Mouse (Mus musculus) stomach, embryonic 14.5 days (tissue): ENCODE data around the gene Syne3. TPM values are rescaled to one million over a fixed set of nuclear protein-coding genes. Genes with fewer than 3 reads are reported as not detected.

Experiments used
- ATAC-seq: fragments of 200-750 bp; cut with Nextera tagmentation; 2 replicates; pipeline ENCODE4 v1.8.0; 2017; ENCODE audit warnings: low read depth, moderate TSS enrichment; ENCODE audit not compliant: insufficient number of reproducible peaks, insufficient read depth, low FRiP score
- H3K27ac ChIP-seq: fragments of 300-500 bp; sonication (generic); 2 replicates; pipeline ENCODE4 v1.5.1; 2014; ENCODE audit warnings: mild to moderate bottlenecking, low read length, moderate library complexity, mixed read lengths
- H3K27me3 ChIP-seq: fragments of 300-500 bp; sonication (generic); 2 replicates; pipeline ENCODE4 v1.6.1; 2014; ENCODE audit warnings: low read length, control low read depth, mixed read lengths; ENCODE audit not compliant: control insufficient read depth, insufficient read depth
- H3K36me3 ChIP-seq: fragments of 300-500 bp; sonication (generic); 2 replicates; pipeline ENCODE4 v1.6.1; 2014; ENCODE audit warnings: mild to moderate bottlenecking, control low read depth, low read length, moderate library complexity, mixed read lengths; ENCODE audit not compliant: control insufficient read depth, insufficient read depth
- H3K4me1 ChIP-seq: fragments of 300-500 bp; sonication (generic); 2 replicates; pipeline ENCODE4 v1.6.1; 2014; ENCODE audit warnings: low read length, control low read depth, mixed read lengths; ENCODE audit not compliant: control insufficient read depth, insufficient read depth
- H3K4me2 ChIP-seq: fragments of 300-500 bp; sonication (generic); replicated peaks from 2 replicates; pipeline ENCODE4 v1.6.1; 2014; ENCODE audit warnings: low read depth, low read length, control low read depth
- H3K4me3 ChIP-seq: fragments of 300-500 bp; sonication (generic); 2 replicates; pipeline ENCODE4 v1.5.1; 2014; ENCODE audit warnings: low read depth, low read length, control low read depth
- H3K9ac ChIP-seq: fragments of 300-500 bp; sonication (generic); replicated peaks from 2 replicates; pipeline ENCODE4 v1.6.1; 2014; ENCODE audit warnings: low read depth, mild to moderate bottlenecking, control low read depth, low read length, moderate library complexity, mixed read lengths
- H3K9me3 ChIP-seq: fragments of 300-500 bp; sonication (generic); 2 replicates; pipeline ENCODE4 v1.6.1; 2016; ENCODE audit warnings: low read depth, low read length, control low read depth; ENCODE audit not compliant: control insufficient read depth
- WGBS: fragments of 180-500 bp; shearing (Covaris S2); extraction: QIAGEN DNeasy Blood & Tissue Kit; methylation state at CpG from one replicate; pipeline ENCODE4 v1.1.7; 2014; 5-methylcytosine and 5-hydroxymethylcytosine counted together
- polyA plus RNA-seq: library from polyadenylated mRNA; unstranded; fragments of >200 nt; fragmentation: Nextera tagmentation; extraction: Ambion mirVana; gene quantifications from 2 replicates; pipeline ENCODE4 v1.2.1, GENCODE M21; 2014

Gene Syne3
- polyA plus RNA-seq, 1 experiment from 2014 or later = 0.59 TPM

GRCm38 (mm10) chr12:105040950-105041349, 31.3 kb upstream of the Syne3 start:
- no peak overlapping the region for H3K4me3 ChIP-seq
- H3K4me2 ChIP-seq = no peak overlapping the region
- peaks cover 7% of the 10 kb centered on the region; the same call in 1 of the 2 replicates for H3K4me1 ChIP-seq
- H3K9me3 ChIP-seq = no peaks in the 10 kb centered on the region
- peaks cover 21% of the 10 kb centered on the region for H3K36me3 ChIP-seq
- H3K27me3 ChIP-seq = no peaks in the 10 kb centered on the region
- H3K9ac ChIP-seq = no peak overlapping the region
- no peak for ATAC-seq
- WGBS = 95% methylated on average over 7 of the region's 7 CpGs
- no peak overlapping the region for H3K27ac ChIP-seq

DNA sequence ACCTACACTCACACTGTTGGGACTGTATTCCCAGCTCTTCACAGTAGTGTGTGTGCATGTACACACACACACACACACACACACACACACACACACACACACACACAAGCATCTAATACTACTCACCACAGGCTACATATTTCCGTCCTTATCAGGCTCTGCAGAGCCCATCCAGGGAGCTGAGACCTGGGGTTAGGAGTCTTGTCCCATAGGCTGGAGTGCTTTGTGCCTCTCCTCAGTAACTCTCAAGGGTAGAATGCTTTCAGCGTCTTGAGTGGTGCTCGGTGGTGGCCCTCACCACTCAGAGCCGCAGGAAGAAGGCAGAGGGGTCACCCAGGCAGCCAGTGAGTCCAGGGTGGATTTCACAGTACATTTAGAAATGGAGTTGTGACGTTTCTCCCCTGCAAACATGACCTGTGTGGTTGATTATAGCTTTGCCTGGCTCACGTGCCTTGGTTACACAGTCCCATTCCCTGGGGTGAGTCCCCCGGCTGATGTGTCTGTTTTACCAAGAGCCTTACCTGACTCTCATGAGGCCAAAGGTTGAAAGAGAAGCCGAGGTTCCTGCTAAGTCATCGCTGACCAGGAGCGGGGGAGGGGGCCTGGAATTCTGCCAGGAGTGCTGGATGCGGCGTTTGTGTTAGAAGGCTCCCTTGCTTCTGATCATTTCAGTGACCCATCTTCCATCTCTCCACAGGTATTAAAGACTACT, 30.1 kb upstream of the Syne3 start:
- no peaks in the 10 kb centered on the region for H3K9me3 ChIP-seq
- H3K4me3 ChIP-seq = no peak overlapping the region
- H3K4me2 ChIP-seq = no peak overlapping the region
- no peak overlapping the region for H3K9ac ChIP-seq
- ATAC-seq = no peak
- H3K27me3 ChIP-seq = no peaks in the 10 kb centered on the region
- no peak overlapping the region for H3K27ac ChIP-seq
- 37% methylated on average over 12 of the region's 12 CpGs for WGBS
- peaks cover 7% of the 10 kb centered on the region; the same call in 1 of the 2 replicates for H3K4me1 ChIP-seq
- H3K36me3 ChIP-seq = peaks cover 21% of the 10 kb centered on the region

DNA sequence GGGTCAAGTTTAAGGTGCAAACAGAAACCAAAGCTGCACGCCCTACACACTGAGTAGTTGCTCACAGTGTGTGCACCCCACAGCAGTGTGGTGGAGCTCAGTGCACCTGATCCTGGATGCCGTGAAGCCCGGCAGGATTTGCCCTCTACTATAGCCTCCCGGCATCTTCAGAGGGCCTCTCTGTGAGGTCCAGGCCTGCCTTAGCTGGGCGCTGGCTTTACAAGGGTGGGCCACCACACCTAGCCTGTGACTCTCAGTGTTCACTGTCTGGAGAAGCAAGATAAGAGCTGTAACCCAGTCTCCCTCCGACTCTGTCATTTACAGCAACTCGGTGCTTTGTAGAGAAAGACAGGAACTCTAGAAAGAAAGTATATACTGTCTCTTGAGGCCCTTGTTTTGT, 29.3 kb upstream of the Syne3 start:
- WGBS = 55% methylated on average over 7 of the region's 7 CpGs
- Histone ChIP-seq H3K4me3 (no peak overlapping the region), H3K9ac (0 out of 2 replicates have a peak overlapping the region, but pooled peaks have one; percentile 10), H3K4me2 (no peak overlapping the region), H3K27me3 (no peaks in the 10 kb centered on the region), H3K27ac (peak overlapping the region; percentile 1; the same call in 1 of the 2 replicates), H3K4me1 (peaks cover 16% of the 10 kb centered on the region; the same call in 1 of the 2 replicates), H3K36me3 (peaks cover 21% of the 10 kb centered on the region), H3K9me3 (no peaks in the 10 kb centered on the region)
- ATAC-seq = peak; percentile 84

DNA sequence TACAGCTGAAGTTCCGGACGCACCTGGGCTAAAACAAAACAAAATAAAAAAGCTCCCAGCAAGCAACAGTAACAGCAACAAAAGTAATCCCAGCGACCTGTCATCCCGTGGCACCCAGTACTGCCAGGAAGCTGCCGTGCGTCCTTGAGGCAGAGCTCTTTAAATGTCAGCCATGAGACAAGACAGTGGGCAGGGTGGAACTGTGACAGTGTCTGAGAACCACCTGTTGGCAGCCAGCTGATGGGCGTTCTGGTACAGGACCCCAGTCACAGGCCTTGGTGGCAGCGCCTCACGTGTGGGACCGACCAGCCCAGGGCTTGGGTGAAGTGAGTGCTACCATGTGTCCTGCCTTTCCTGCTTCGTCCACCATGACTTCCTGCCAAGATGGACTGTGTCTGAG, 28.6 kb upstream of the Syne3 start:
- no peaks in the 10 kb centered on the region for H3K27me3 ChIP-seq
- H3K4me2 ChIP-seq = no peak overlapping the region
- H3K27ac ChIP-seq = no peak overlapping the region; the same call in 1 of the 2 replicates
- no peak overlapping the region for H3K9ac ChIP-seq
- no peak overlapping the region for H3K4me3 ChIP-seq
- H3K36me3 ChIP-seq = peaks cover 21% of the 10 kb centered on the region
- no peaks in the 10 kb centered on the region for H3K9me3 ChIP-seq
- 78% methylated on average over 11 of the region's 11 CpGs for WGBS
- peaks cover 19% of the 10 kb centered on the region; the same call in 1 of the 2 replicates for H3K4me1 ChIP-seq
- ATAC-seq = no peak

DNA sequence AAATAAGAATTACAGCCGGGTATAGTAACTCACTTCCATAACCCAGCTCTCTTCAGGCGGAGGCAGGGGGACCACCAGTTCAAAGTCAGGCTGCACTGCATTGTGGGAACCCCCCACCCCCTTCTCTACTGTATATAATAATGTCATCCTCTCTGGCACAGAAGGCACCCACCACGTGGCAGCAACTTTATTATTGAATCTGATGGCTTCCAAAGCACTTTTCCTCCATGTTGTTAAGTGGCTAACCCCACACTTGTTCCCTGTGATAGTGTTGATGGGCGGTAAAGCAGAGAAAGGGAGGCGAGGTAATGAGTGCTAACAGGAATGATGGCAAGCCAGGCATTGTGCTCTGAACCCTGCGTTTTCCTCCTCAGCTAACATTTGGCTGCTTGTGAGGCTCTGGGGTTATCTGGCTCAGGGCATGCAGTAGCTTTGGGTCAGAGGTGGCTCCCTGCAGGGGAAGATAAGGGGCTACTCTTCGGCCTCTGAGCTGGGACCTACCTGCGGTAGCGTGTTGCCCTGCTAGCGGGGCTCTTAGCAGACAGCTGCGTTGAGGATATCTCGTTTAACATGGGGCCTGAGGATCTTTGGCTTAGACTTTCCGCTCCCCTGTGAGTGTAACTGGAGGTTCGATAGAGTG, 24.6 kb upstream of the Syne3 start:
- H3K4me2 ChIP-seq = peak overlapping the region; percentile 52
- ATAC-seq = no peak
- peaks cover 20% of the 10 kb centered on the region; the same call in 1 of the 2 replicates for H3K4me1 ChIP-seq
- no peaks in the 10 kb centered on the region for H3K27me3 ChIP-seq
- no peaks in the 10 kb centered on the region for H3K9me3 ChIP-seq
- 0 out of 2 replicates have a peak overlapping the region, but pooled peaks have one; percentile 72 for H3K4me3 ChIP-seq
- WGBS = 60% methylated on average over 14 of the region's 14 CpGs
- H3K36me3 ChIP-seq = peaks cover 4% of the 10 kb centered on the region
- no peak overlapping the region for H3K27ac ChIP-seq
- peak overlapping the region; percentile 14; the same call in 1 of the 2 replicates for H3K9ac ChIP-seq

DNA sequence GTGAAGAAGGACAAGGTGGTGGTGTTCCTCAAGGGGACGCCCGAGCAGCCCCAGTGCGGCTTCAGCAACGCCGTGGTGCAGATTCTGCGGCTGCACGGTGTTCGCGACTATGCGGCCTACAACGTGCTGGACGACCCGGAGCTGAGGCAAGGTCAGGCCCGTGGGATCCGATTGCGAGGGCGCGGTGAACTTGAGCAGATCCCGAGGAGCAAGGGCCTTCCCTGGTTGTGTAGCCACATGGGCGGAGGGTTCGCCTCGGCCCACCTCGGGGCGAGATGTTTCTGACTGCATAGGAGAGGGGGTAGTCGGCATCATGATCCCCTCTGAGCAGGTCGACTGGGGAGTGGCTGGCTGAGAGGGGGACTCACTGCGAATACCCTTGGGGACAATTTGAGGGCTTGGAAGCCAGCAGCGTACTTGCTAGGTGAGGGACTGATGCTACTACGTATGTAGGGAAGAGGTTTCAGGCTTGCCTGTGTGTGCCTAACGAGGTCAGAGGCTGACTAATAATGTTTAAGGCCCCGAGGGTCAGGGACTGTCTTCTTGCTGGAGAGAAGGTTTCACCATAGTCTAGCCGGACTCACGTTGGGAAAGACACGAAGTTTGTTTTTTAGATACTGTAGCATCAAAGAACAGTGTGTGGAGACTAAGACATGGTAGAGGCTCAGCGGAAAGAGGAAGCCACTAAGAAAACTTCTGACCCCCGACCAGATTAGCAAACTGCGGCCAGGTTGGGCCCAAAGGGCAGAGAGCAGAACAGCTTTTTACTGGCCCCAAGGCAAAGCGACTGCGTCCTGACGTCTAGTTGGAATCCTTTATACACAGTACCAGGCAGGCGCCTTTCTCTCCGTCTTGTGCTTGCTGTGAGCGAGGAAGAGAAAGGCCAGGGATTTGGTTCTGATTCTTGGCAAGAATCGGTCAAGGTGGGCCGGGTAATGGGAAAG, 23.5 kb upstream of the Syne3 start:
- no peaks in the 10 kb centered on the region for H3K27me3 ChIP-seq
- ATAC-seq = peak; percentile 20
- H3K36me3 ChIP-seq = peaks cover 4% of the 10 kb centered on the region
- peaks cover 20% of the 10 kb centered on the region; the same call in 1 of the 2 replicates for H3K4me1 ChIP-seq
- 2% methylated on average over 45 of the region's 45 CpGs for WGBS
- peak overlapping the region; percentile 82 for H3K9ac ChIP-seq
- H3K27ac ChIP-seq = peak overlapping the region; percentile 83
- H3K4me3 ChIP-seq = peak overlapping the region; percentile 72
- H3K4me2 ChIP-seq = peak overlapping the region; percentile 52
- H3K9me3 ChIP-seq = no peaks in the 10 kb centered on the region

- H3K9ac ChIP-seq = peak within 1 kb of the TSS; percentile 82
- H3K4me3 ChIP-seq = peak within 1 kb of the TSS; percentile 72
- H3K27ac ChIP-seq = peak within 1 kb of the TSS; percentile 83
- under 1% methylated on average over 70 of the region's 72 CpGs for WGBS
- H3K4me2 ChIP-seq = peak within 1 kb of the TSS; percentile 89
- H3K27me3 ChIP-seq = no peaks in the 10 kb centered on the region
- H3K36me3 ChIP-seq = peaks cover 4% of the 10 kb centered on the region
- H3K4me1 ChIP-seq = peaks cover 20% of the 10 kb centered on the region; the same call in 1 of the 2 replicates
- H3K9me3 ChIP-seq = no peaks in the 10 kb centered on the region
- ATAC-seq = peak; percentile 99
Observed at GRCm38 (mm10) chr12:105032147-105032831, 22.7 kb upstream of the Syne3 start, which contains the start of gene Glrx5. Gene Glrx5 (plus strand): TSS chr12:105032688.
